26 mouse cellular contexts compared by ENCODE assay signal in the genomic region with DNA sequence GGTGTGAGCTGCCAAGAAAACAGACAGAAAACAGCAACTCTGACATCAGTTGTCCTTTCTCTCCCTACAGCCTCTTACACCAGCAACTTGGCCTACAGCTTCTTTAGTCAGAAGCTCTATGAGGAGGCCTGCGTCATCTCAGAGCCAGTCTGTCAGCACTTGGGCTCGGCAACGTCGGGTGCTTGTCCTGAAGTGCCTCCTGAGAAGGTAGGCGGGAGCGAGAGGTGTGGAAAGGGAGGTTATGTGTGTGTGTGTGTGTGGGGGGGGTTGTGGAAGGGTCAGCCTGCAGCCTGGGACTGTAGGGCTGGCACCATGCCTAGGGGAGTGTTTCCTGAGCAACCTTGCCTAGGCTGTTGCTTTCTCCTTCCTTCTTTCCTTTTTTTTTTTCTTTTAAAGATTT. TPM values are rescaled to one million over a fixed set of nuclear protein-coding genes. Genes with fewer than 3 reads are reported as not detected.
DNase-seq lines count a peak whose midpoint lies in the region; ATAC-seq and TF ChIP-seq lines count a peak whose summit lies in the region.
"Had no signal": no experiment of that assay in that cellular context is flagged by ENCODE, and none has a peak within 500 bp of the region (broad histone marks: within the 10 kb centered on the region; RNA-seq: fewer than 3 reads in every experiment).

No protein-coding gene starts in this region.

- H3K9ac ChIP-seq in heart, adult 2 months (ENCODE audit: low read depth, low read length): no peak overlapping the region
- no peak overlapping the region for H3K9ac ChIP-seq in heart, postnatal 0 days (replicated peaks; ENCODE audit: low read depth, low read length)
- no peak overlapping the region for H3K9ac ChIP-seq in lung, embryonic 15.5 days
- H3K9ac ChIP-seq: limb, embryonic 15.5 days; liver, embryonic 15.5 days; stomach, embryonic 15.5 days had no signal

- no peak overlapping the region for H3K4me2 ChIP-seq in heart, postnatal 0 days (ENCODE audit: low read depth, low read length)
- no peak overlapping the region for H3K4me2 ChIP-seq in lung, embryonic 15.5 days
- H3K4me2 ChIP-seq: limb, embryonic 15.5 days; liver, embryonic 15.5 days; stomach, embryonic 15.5 days had no signal

- H3K4me3 ChIP-seq in heart, adult 2 months: no peak overlapping the region
- no peak overlapping the region for H3K4me3 ChIP-seq in heart, postnatal 0 days (ENCODE audit: low read depth, low read length)
- no peak overlapping the region for H3K4me3 ChIP-seq in lung, embryonic 15.5 days
- H3K4me3 ChIP-seq: forebrain, embryonic 10.5 days; limb, embryonic 15.5 days; liver, embryonic 15.5 days; midbrain, embryonic 10.5 days; stomach, embryonic 15.5 days had no signal

- peak in 1 of 2 experiments; percentile 36 for DNase-seq in heart, adult 2 months
- DNase-seq in heart, postnatal 25 days (ENCODE audit: low spot score): no peak
- peak; percentile 88 for DNase-seq in heart, postnatal 0 days (ENCODE audit: low spot score)
- DNase-seq in lung, postnatal 4 days: peak; percentile 66 to 85
- DNase-seq in adipocyte (ENCODE audit: low spot score): no peak
- no peak for DNase-seq in cerebellum, postnatal 14 days
- DNase-seq in thymus, postnatal 36 days: no peak
- DNase-seq: adrenal gland, postnatal 25 days; cerebellum, adult 11-12 months; gastrocnemius, postnatal 36 days; kidney, adult 11 months; right cerebral cortex, postnatal 25 days; thymus, adult 2 months had no signal

- WGBS in heart, adult 2 months: 30% methylated on average over 6 of the region's 6 CpGs
- 26% methylated on average over 6 of the region's 6 CpGs for WGBS in heart, postnatal 0 days
- WGBS in lung, embryonic 15.5 days: 51% methylated on average over 6 of the region's 6 CpGs

- no peaks in the 10 kb centered on the region for H3K4me1 ChIP-seq in heart, adult 2 months (ENCODE audit: control insufficient read depth, insufficient read depth, low read length)
- no peaks in the 10 kb centered on the region for H3K4me1 ChIP-seq in heart, postnatal 0 days (ENCODE audit: control insufficient read depth, insufficient read depth)
- 0 out of 2 replicates have a peak, but pooled peaks cover 2% of the 10 kb centered on the region for H3K4me1 ChIP-seq in lung, embryonic 15.5 days
- H3K4me1 ChIP-seq: forebrain, embryonic 10.5 days; limb, embryonic 15.5 days; midbrain, embryonic 10.5 days; stomach, embryonic 15.5 days had no signal

- no peak for TF ChIP-seq CTCF in heart, adult 2 months (IDR thresholded peaks at IDR 0.05)
- TF ChIP-seq CTCF in heart, postnatal 0 days (IDR thresholded peaks at IDR 0.05; ENCODE audit: low read depth): 0 out of 2 replicates have a peak, but pooled peaks have one; percentile 1

- H3K27me3 ChIP-seq in heart, adult 2 months (ENCODE audit: control insufficient read depth, insufficient read depth, low read length): no peaks in the 10 kb centered on the region
- no peaks in the 10 kb centered on the region for H3K27me3 ChIP-seq in heart, postnatal 0 days (ENCODE audit: control insufficient read depth, insufficient read depth, low read length)
- H3K27me3 ChIP-seq in lung, embryonic 15.5 days: no peaks in the 10 kb centered on the region
- H3K27me3 ChIP-seq: limb, embryonic 15.5 days; liver, embryonic 15.5 days; stomach, embryonic 15.5 days had no signal

- no peaks in the 10 kb centered on the region for H3K79me2 ChIP-seq in heart, adult 2 months (replicated peaks; ENCODE audit: control insufficient read depth, insufficient read depth, low read length)

- intact Hi-C loops in heart, adult 2 months (cut with DNase I): no loop called here
- intact Hi-C loops in heart, postnatal 25 days (cut with DNase I): no loop called here

- TF ChIP-seq EP300 in heart, adult 2 months (IDR thresholded peaks at IDR 0.05; ENCODE audit: insufficient read depth, low read depth, low read length): 0 out of 2 replicates have a peak, but pooled peaks have one; percentile 40
- no peak for TF ChIP-seq EP300 in heart, postnatal 0 days (IDR thresholded peaks at IDR 0.05; ENCODE audit: low read depth)

- no peaks in the 10 kb centered on the region for H3K9me3 ChIP-seq in heart, postnatal 0 days (replicated peaks; ENCODE audit: control insufficient read depth, low read length)
- no peaks in the 10 kb centered on the region for H3K9me3 ChIP-seq in lung, embryonic 15.5 days
- H3K9me3 ChIP-seq: forebrain, embryonic 10.5 days; G1E; limb, embryonic 15.5 days; liver, embryonic 15.5 days; midbrain, embryonic 10.5 days; stomach, embryonic 15.5 days had no signal

- no peaks in the 10 kb centered on the region for H3K36me3 ChIP-seq in heart, adult 2 months (ENCODE audit: control insufficient read depth, insufficient read depth, low read length)
- peaks cover 52% of the 10 kb centered on the region for H3K36me3 ChIP-seq in heart, postnatal 0 days (replicated peaks; ENCODE audit: control insufficient read depth, insufficient read depth, low read length)
- peaks cover 83% of the 10 kb centered on the region for H3K36me3 ChIP-seq in lung, embryonic 15.5 days

- no peak for TF ChIP-seq POLR2A in heart, adult 2 months (IDR thresholded peaks at IDR 0.05; ENCODE audit: insufficient read depth, low read depth, low read length)

- no peak overlapping the region for H3K27ac ChIP-seq in heart, adult 2 months
- peak overlapping the region; percentile 43; the same call in 1 of the 2 replicates for H3K27ac ChIP-seq in heart, postnatal 0 days (ENCODE audit: low read depth)
- no peak overlapping the region for H3K27ac ChIP-seq in lung, embryonic 15.5 days
- H3K27ac ChIP-seq: forebrain, embryonic 10.5 days; limb, embryonic 15.5 days; liver, embryonic 15.5 days; midbrain, embryonic 10.5 days; stomach, embryonic 15.5 days had no signal

- ATAC-seq in heart, postnatal 0 days (ENCODE audit: insufficient read depth, low read depth): peak; percentile 93
- peak; percentile 52; the same call in 1 of the 2 replicates for ATAC-seq in lung, embryonic 15.5 days (ENCODE audit: borderline replicate concordance, extremely low read depth, low FRiP score, low TSS enrichment)

RNA-seq across cellular contexts. Expression of gene Espl1, which starts 6.5 kb away (rescaled TPM):
- 1 to 10 TPM; 1.0 to 1.4 TPM for total RNA-seq in heart, adult 2 months (2021)
- 1.6 and 2.4 TPM in 2 replicates for polyA plus RNA-seq in heart, adult 2 months (2012; rRNA removed)
- 1 to 10 TPM in 1 of 2 experiments, under 1 TPM in 1; 0.65 to 1.9 TPM for total RNA-seq in heart, postnatal 25 days (2021)
- total RNA-seq in heart, postnatal 0 days (2014; rRNA removed; ENCODE audit: low replicate concordance): 11.6 and 15.3 TPM in 2 replicates
- 2.3 and 3.7 TPM in 2 replicates for polyA plus RNA-seq in heart, postnatal 0 days (2015; fragmentation: Nextera tagmentation; extraction: Ambion mirVana)
- polyA plus RNA-seq in lung, embryonic 15.5 days (2015; fragmentation: Nextera tagmentation; extraction: Ambion mirVana): 27.6 and 32.2 TPM in 2 replicates

RNA-seq across cellular contexts. Expression of gene Mfsd5, which starts 23.3 kb away (rescaled TPM):
- 10 to 100 TPM; 17.0 to 19.4 TPM for total RNA-seq in heart, adult 2 months (2021)
- 37.8 and 47.9 TPM in 2 replicates for polyA plus RNA-seq in heart, adult 2 months (2012; rRNA removed)
- 10 to 100 TPM; 15.5 to 18.5 TPM for total RNA-seq in heart, postnatal 25 days (2021)
- total RNA-seq in heart, postnatal 0 days (2014; rRNA removed; ENCODE audit: low replicate concordance): 35.6 and 53.5 TPM in 2 replicates
- polyA plus RNA-seq in heart, postnatal 0 days (2015; fragmentation: Nextera tagmentation; extraction: Ambion mirVana): 31.4 and 34.1 TPM in 2 replicates
- polyA plus RNA-seq in lung, embryonic 15.5 days (2015; fragmentation: Nextera tagmentation; extraction: Ambion mirVana): 63.8 and 65.3 TPM in 2 replicates

RNA-seq across cellular contexts. Expression of gene Pfdn5, which starts 23.4 kb away (rescaled TPM):
- 100 to 1,000 TPM; 287 to 351 TPM for total RNA-seq in heart, adult 2 months (2021)
- polyA plus RNA-seq in heart, adult 2 months (2012; rRNA removed): 82.0 and 160 TPM in 2 replicates
- total RNA-seq in heart, postnatal 25 days (2021): 100 to 1,000 TPM; 284 to 288 TPM
- total RNA-seq in heart, postnatal 0 days (2014; rRNA removed; ENCODE audit: low replicate concordance): 90.7 and 148 TPM in 2 replicates
- 344 and 362 TPM in 2 replicates for polyA plus RNA-seq in heart, postnatal 0 days (2015; fragmentation: Nextera tagmentation; extraction: Ambion mirVana)
- 368 and 401 TPM in 2 replicates for polyA plus RNA-seq in lung, embryonic 15.5 days (2015; fragmentation: Nextera tagmentation; extraction: Ambion mirVana)

RNA-seq across cellular contexts. Expression of gene Myg1, which starts 29.0 kb away (rescaled TPM):
- total RNA-seq in heart, adult 2 months (2021): 10 to 100 TPM; 19.0 to 24.1 TPM
- polyA plus RNA-seq in heart, adult 2 months (2012; rRNA removed): 27.8 and 36.7 TPM in 2 replicates
- total RNA-seq in heart, postnatal 25 days (2021): 10 to 100 TPM; 21.3 to 23.1 TPM
- total RNA-seq in heart, postnatal 0 days (2014; rRNA removed; ENCODE audit: low replicate concordance): 35.6 and 60.5 TPM in 2 replicates
- 39.0 and 41.1 TPM in 2 replicates for polyA plus RNA-seq in heart, postnatal 0 days (2015; fragmentation: Nextera tagmentation; extraction: Ambion mirVana)
- polyA plus RNA-seq in lung, embryonic 15.5 days (2015; fragmentation: Nextera tagmentation; extraction: Ambion mirVana): 100 and 106 TPM in 2 replicates

RNA-seq across cellular contexts. Expression of gene Gm9918, which starts 32.2 kb away (rescaled TPM):
- not detected for total RNA-seq in heart, adult 2 months (2021)
- 0.06 TPM in 1 of 2 replicates, not detected in the other for polyA plus RNA-seq in heart, adult 2 months (2012; rRNA removed)
- total RNA-seq in heart, postnatal 25 days (2021): not detected
- total RNA-seq in heart, postnatal 0 days (2014; rRNA removed; ENCODE audit: low replicate concordance): not detected in 2 replicates
- not detected in 2 replicates for polyA plus RNA-seq in heart, postnatal 0 days (2015; fragmentation: Nextera tagmentation; extraction: Ambion mirVana)
- polyA plus RNA-seq in lung, embryonic 15.5 days (2015; fragmentation: Nextera tagmentation; extraction: Ambion mirVana): 0.53 and 0.57 TPM in 2 replicates
- total RNA-seq: gastrocnemius, postnatal 36 days; layer of hippocampus, postnatal 14 days; left cerebral cortex, postnatal 36 days; midbrain, postnatal 0 days; neutrophil, adult 5-6 weeks had no signal
- polyA plus RNA-seq: G1E; large intestine, adult 2 months; liver, embryonic 15.5 days; midbrain, postnatal 0 days; spleen, adult 2 months had no signal

Comparison
In these comparisons a context has a peak if more than half of its experiments do, and no peak if none do; other contexts are left out.
1. DNase-seq: peak in heart, postnatal 0 days (single experiment) and lung, postnatal 4 days (2 of 2); none in heart, postnatal 25 days (single experiment), adipocyte (single experiment), cerebellum, postnatal 14 days (0 of 2) and thymus, postnatal 36 days (0 of 2).